Mouse (Mus musculus): ENCODE data around the gene Rcc2. TPM values are rescaled to one million over a fixed set of nuclear protein-coding genes. Genes with fewer than 3 reads are reported as not detected.

Rcc2 gene
- 18.1 and 21.9 TPM in 2 replicates for polyA plus RNA-seq (2015; fragmentation: Nextera tagmentation; extraction: Ambion mirVana)

DNA sequence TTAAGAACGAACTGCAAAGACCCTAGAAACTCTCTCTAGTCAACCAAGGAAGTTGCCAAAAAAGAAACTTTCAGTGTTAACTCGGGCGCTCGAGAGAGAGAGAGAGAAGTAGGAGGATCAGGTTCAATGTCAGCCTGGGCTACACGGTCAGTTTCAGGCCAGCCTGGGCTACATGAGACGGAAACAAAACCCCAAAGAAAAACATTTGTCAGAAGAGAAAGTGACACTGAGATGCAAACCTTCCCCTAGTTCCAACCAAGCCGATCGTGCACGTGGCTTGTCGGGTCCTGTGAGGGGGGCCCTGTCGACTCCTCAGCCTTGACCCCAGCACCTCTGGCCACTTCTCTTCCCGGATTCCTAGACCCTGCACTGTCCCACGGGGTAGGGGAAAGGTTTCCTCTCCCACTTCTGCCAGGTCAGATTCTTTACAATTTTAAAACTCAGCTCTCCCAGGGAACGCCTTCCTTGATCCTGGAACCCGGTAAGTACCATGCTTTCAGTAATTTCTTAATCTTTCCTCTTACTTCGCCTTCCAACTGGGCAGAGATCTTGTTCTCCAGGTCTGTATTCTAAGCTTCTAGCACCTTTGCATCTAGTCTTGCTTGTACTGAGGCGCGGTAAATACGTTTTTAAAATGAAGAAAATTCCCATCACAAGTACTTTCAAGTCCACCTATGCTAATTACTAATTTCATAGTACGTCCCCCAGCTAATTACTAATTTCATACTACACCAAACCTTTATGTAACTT lies at the start of gene Rcc2:
Rcc2 (plus strand) TSS at position 273 of the 750 bp plus-strand sequence.

GRCm38 (mm10) chr4:140665760-140666159 lies 34.6 kb upstream of the Rcc2 start, which contains the start of gene Arhgef10l:
Arhgef10l (minus strand) TSS chr4:140666012.

DNA sequence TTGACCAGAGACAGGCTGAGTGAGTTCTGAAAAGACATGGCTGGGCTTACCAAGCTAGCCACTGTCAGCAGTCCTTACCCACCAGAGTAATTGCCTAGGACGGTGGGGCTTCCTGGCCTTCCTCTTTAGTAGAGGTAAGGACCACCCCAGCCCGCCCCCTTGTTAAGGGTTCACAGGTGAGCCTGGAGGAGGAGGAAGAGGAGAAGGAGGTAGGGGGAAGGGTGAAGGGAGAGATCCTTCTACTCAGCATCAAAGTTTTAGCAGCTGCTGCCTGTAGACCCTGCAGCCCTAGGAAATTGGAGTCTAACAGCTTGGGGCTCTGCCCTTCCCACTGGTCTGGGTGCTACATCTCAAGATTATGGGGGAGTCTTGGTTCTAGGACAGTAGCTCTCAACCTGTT lies 42.2 kb downstream of the Rcc2 start, which contains the start of gene Padi6:
Padi6 (minus strand) TSS at position 101 of the 400 bp plus-strand sequence.

Small RNA genes within 50 kb of the gene (microRNA-seq; reads per million reads assigned to microRNA genes)
- gene Gm23045 (ENCODE audit: borderline replicate concordance, insufficient number of aligned reads), result not detected
- gene Gm25951 (ENCODE audit: borderline replicate concordance, insufficient number of aligned reads), result not detected

Other genes starting within 250 kb of the Rcc2 start
- gene Arhgef10l, start 34.5 kb upstream of the Rcc2 start, polyA plus RNA-seq (2015; fragmentation: Nextera tagmentation; extraction: Ambion mirVana), result 9.9 and 12.3 TPM in 2 replicates
- not detected in 2 replicates for gene Padi6, start 42.1 kb downstream of the Rcc2 start, polyA plus RNA-seq (2015; fragmentation: Nextera tagmentation; extraction: Ambion mirVana)
- 1.1 and 1.4 TPM in 2 replicates for gene Padi4, start 73.7 kb downstream of the Rcc2 start, polyA plus RNA-seq (2015; fragmentation: Nextera tagmentation; extraction: Ambion mirVana)
- gene Padi3, start 110.1 kb downstream of the Rcc2 start, polyA plus RNA-seq (2015; fragmentation: Nextera tagmentation; extraction: Ambion mirVana), result 0.08 and 0.13 TPM in 2 replicates
- gene Padi1, start 145.2 kb downstream of the Rcc2 start, polyA plus RNA-seq (2015; fragmentation: Nextera tagmentation; extraction: Ambion mirVana), result 0.05 and 0.06 TPM in 2 replicates
- 3.3 and 6.9 TPM in 2 replicates for gene Padi2, start 205.8 kb downstream of the Rcc2 start, polyA plus RNA-seq (2015; fragmentation: Nextera tagmentation; extraction: Ambion mirVana)